Mouse (Mus musculus) liver, embryonic 12.5 days (tissue): ENCODE data around the gene Abca13. TPM values are rescaled to one million over a fixed set of nuclear protein-coding genes. Genes with fewer than 3 reads are reported as not detected.
"Not testable (repeated sequence)": the region's sequence is repeated elsewhere in the genome, so short reads cannot be mapped to it uniquely, and the experiment has no call there.

ENCODE experiments used
- ATAC-seq: fragments of 200-750 bp; cut with Nextera tagmentation; 2 replicates; pipeline ENCODE4 v1.8.0; 2017; ENCODE audit warnings: moderate number of reproducible peaks, mild to moderate bottlenecking, moderate library complexity
- H3K27ac ChIP-seq: fragments of 300-500 bp; sonication (generic); 2 replicates; pipeline ENCODE4 v1.5.1; 2016; ENCODE audit warnings: mild to moderate bottlenecking
- H3K27me3 ChIP-seq: fragments of 300-500 bp; sonication (generic); replicated peaks from 2 replicates; pipeline ENCODE4 v1.6.1; 2016; ENCODE audit warnings: mild to moderate bottlenecking, moderate library complexity
- H3K36me3 ChIP-seq: fragments of 300-500 bp; sonication (generic); 2 replicates; pipeline ENCODE4 v1.6.1; 2016; ENCODE audit warnings: mild to moderate bottlenecking, moderate library complexity
- H3K4me1 ChIP-seq: fragments of 300-500 bp; sonication (generic); 2 replicates; pipeline ENCODE4 v1.6.1; 2016
- H3K4me2 ChIP-seq: fragments of 300-500 bp; sonication (generic); 2 replicates; pipeline ENCODE4 v1.6.1; 2016; ENCODE audit warnings: mild to moderate bottlenecking, moderate library complexity
- H3K4me3 ChIP-seq: fragments of 300-500 bp; sonication (generic); 2 replicates; pipeline ENCODE4 v1.5.1; 2016; ENCODE audit warnings: mild to moderate bottlenecking, moderate library complexity
- H3K9ac ChIP-seq: fragments of 300-500 bp; sonication (generic); 2 replicates; pipeline ENCODE4 v1.6.1; 2016; ENCODE audit warnings: mild to moderate bottlenecking, moderate library complexity
- H3K9me3 ChIP-seq: fragments of 300-500 bp; sonication (generic); replicated peaks from 2 replicates; pipeline ENCODE4 v1.6.1; 2016; ENCODE audit warnings: mild to moderate bottlenecking, moderate library complexity
- WGBS: fragments of 180-500 bp; shearing (Covaris S2); methylation state at CpG from one replicate; pipeline ENCODE4 v1.1.7; 2016; ENCODE audit not compliant: insufficient replicate concordance; 5-methylcytosine and 5-hydroxymethylcytosine counted together
- polyA plus RNA-seq: library from polyadenylated mRNA; unstranded; fragments of >200 nt; fragmentation: Nextera tagmentation; extraction: Ambion mirVana; gene quantifications from 2 replicates; pipeline ENCODE4 v1.2.1, GENCODE M21; 2016

Abca13 gene
- polyA plus RNA-seq, 1 experiment from 2014 or later: 0.04 TPM

DNA sequence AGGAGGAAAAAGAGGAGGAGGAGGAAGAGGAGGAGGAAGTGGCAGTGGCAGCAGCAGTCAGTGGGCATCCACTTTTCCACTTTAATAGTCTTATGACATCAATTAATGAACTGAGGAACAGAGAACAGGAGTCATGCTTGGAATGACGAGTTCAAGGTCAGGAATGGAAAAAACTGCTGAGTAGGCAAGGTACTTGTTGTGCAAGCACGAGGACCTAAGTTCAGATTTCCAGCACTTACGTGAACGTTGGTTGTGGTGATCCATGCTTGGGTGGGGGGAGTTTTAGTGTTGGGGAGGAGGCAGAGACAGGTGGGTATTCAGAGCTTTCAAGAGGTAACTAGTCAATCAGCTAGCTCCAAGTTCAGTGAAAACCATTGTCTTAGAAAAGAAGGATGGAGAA, 113.7 kb downstream of the Abca13 start:
- Histone ChIP-seq H3K4me3 (no peak overlapping the region), H3K27ac (no peak overlapping the region), H3K4me2 (no peak overlapping the region), H3K27me3 (no peaks in the 10 kb centered on the region), H3K4me1 (no peaks in the 10 kb centered on the region), H3K9ac (no peak overlapping the region), H3K36me3 (no peaks in the 10 kb centered on the region), H3K9me3 (no peaks in the 10 kb centered on the region)
- no peak for ATAC-seq
- WGBS: 64% methylated on average over 4 of the region's 4 CpGs

DNA sequence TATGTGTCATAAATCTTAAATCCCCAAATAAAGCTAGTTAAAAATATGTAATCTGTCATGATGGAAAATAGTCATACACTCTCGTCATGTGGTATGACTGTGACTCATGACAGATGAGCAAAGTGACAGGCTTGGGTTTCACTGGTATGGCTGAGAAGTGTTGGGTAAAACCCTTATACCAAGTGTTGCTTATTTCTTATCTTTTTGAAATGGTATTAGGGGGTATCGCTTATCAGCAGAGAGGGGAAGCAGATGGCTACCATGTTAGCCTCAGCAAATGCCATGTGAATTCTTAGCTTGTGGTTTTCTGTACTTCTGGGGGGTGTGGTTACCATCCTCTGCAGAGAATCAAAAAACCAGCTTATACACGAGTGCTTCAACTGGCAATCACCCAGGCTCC, 124.8 kb downstream of the Abca13 start:
- no peak overlapping the region for H3K9ac ChIP-seq
- no peaks in the 10 kb centered on the region for H3K4me1 ChIP-seq
- no peaks in the 10 kb centered on the region for H3K27me3 ChIP-seq
- no peak overlapping the region for H3K4me3 ChIP-seq
- H3K27ac ChIP-seq: no peak overlapping the region
- H3K36me3 ChIP-seq: no peaks in the 10 kb centered on the region
- no peaks in the 10 kb centered on the region for H3K9me3 ChIP-seq
- WGBS: 18% methylated on average over 3 of the region's 3 CpGs
- no peak overlapping the region for H3K4me2 ChIP-seq
- peak; percentile 18; the same call in 1 of the 2 replicates for ATAC-seq

DNA sequence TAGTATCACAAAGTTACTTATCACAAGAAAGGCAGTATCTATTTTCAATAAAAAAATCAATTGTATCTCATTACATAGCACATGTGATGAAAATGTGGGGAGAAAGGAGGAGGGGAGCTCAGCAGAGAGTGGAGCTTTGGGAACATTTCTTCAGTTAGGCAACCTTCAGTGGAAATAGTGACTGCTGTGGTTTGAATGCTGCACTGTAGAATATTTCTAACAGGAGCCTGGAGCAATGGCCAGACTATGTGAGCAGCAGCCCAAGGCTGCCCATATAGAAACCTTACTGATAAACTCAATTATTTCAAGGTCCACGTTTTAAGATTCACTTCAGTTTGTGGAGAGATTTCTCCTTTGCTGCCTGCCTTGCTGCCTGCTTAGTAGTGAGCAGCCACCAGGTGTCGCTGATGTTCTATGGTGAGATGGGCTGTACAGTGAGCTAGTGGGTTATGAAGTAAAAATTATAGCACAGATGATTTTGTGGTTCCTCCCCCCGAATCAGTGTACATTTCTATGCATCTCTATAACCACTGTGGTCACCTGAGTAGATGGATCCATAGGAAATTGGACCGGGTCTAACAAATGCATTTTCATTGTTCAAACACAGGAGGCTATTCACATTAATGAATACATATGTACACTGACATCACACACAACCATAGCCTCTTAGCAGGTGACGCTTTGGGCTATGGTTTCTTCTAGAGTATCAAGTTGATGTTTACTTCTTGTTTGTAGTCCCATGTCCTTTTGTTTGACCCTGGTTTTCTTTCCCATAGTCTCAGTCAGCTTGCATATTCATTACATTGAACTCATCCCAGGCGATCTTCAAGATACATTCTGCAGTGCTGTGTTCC, 125.6 kb downstream of the Abca13 start:
- Histone ChIP-seq H3K36me3 (no peaks in the 10 kb centered on the region), H3K4me3 (no peak overlapping the region), H3K27ac (no peak overlapping the region), H3K9me3 (no peaks in the 10 kb centered on the region), H3K4me2 (no peak overlapping the region), H3K27me3 (no peaks in the 10 kb centered on the region), H3K4me1 (no peaks in the 10 kb centered on the region), H3K9ac (no peak overlapping the region)
- ATAC-seq: no peak
- WGBS: 20% methylated on average over 6 of the region's 6 CpGs

DNA sequence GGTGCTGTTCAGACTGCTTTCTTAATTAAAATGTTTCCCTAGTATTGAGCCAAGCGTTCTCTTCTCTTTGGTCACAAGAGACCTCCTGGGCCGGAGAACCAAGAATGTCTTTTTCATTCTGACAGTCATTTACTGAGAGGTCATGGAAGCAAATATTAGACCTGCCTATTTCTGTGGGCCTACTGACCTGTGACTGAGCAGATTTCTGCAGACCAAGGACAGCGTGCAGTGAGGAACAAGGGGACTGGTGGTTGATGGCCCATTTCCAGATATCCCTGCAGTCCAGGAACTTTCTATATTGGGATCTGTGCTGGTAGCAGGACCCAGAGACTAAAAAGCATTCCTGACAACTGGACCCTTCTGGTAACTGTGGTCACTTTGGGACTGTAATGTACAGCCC, 146.4 kb downstream of the Abca13 start:
- H3K4me2 ChIP-seq: no peak overlapping the region
- ATAC-seq: no peak
- H3K4me3 ChIP-seq: no peak overlapping the region
- WGBS: 63% methylated on average over 3 of the region's 3 CpGs
- H3K36me3 ChIP-seq: no peaks in the 10 kb centered on the region
- no peaks in the 10 kb centered on the region for H3K9me3 ChIP-seq
- no peaks in the 10 kb centered on the region for H3K4me1 ChIP-seq
- no peak overlapping the region for H3K27ac ChIP-seq
- H3K9ac ChIP-seq: no peak overlapping the region
- H3K27me3 ChIP-seq: no peaks in the 10 kb centered on the region

DNA sequence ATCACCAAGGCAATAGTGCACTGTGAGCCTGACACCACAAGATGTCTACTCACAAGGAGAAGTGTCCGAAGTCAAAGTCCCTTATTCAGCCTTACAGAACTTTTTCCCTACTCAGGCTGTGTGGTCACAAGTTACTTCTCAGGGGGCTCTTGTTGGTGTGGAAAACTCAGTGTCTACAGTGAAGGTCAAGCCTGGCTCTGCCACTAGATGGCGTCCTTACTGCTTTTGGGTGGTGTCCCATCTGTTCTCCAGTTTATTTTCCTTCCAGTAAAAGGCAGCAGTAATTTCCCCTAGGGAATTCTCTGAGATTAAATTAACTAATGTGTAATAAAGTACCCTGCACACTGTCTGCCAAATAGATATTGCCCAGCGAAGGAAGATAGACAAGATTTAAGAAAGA, 156.0 kb downstream of the Abca13 start:
- H3K9ac ChIP-seq: no peak overlapping the region
- 33% methylated on average over 3 of the region's 3 CpGs for WGBS
- no peaks in the 10 kb centered on the region for H3K36me3 ChIP-seq
- H3K27ac ChIP-seq: no peak overlapping the region
- no peak overlapping the region for H3K4me2 ChIP-seq
- no peak overlapping the region for H3K4me3 ChIP-seq
- H3K9me3 ChIP-seq: no peaks in the 10 kb centered on the region
- H3K4me1 ChIP-seq: no peaks in the 10 kb centered on the region
- H3K27me3 ChIP-seq: no peaks in the 10 kb centered on the region
- ATAC-seq: no peak

DNA sequence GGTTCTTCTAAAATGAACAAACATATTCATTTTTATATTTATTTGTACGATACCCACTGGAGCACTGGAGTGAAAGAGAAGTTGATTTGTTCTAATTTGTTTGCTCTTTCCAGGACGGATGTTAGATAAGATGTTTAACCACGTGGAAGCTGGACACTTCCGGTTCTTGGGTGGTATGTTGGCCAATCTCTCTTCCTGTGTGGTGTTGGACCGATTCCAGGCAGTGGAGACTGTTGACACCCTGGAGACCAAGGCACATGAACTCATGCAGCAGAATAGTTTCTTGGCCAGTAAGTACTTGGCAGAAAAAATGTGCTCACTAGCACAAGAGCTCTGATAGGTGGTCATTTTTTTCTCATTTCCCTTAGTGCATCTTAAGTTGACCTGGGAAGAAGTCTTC, 181.4 kb downstream of the Abca13 start:
- no peak overlapping the region for H3K4me2 ChIP-seq
- no peak overlapping the region for H3K27ac ChIP-seq
- H3K4me3 ChIP-seq: no peak overlapping the region
- H3K27me3 ChIP-seq: no peaks in the 10 kb centered on the region
- no peaks in the 10 kb centered on the region for H3K9me3 ChIP-seq
- H3K36me3 ChIP-seq: no peaks in the 10 kb centered on the region
- no peak for ATAC-seq
- no peak overlapping the region for H3K9ac ChIP-seq
- H3K4me1 ChIP-seq: no peaks in the 10 kb centered on the region
- WGBS: 16% methylated on average over 5 of the region's 5 CpGs

DNA sequence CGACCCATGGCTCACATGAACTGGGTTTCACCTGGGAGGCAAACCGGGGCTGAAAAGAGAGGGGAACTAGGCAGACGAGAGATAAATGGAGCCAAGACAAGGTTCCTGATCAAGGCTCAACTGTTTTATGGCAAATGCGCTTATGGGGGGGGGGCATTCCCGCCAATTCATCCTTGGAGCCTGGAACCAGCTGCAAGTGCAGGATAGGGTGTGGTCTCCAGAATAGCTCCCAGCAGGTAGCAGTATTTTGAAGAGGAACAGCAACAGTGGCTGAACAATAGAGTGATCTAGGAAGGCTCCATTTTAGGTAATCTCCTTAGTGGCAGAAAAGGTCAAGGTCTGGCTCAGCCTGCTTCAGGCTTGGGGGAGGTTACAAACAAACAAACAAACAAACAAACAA, 182.7 kb downstream of the Abca13 start:
- not testable (repeated sequence) for H3K4me1 ChIP-seq, ATAC-seq, H3K27me3 ChIP-seq, H3K4me3 ChIP-seq, H3K36me3 ChIP-seq, H3K4me2 ChIP-seq, H3K9me3 ChIP-seq, H3K27ac ChIP-seq, H3K9ac ChIP-seq
- 62% methylated on average over 5 of the region's 5 CpGs for WGBS

DNA sequence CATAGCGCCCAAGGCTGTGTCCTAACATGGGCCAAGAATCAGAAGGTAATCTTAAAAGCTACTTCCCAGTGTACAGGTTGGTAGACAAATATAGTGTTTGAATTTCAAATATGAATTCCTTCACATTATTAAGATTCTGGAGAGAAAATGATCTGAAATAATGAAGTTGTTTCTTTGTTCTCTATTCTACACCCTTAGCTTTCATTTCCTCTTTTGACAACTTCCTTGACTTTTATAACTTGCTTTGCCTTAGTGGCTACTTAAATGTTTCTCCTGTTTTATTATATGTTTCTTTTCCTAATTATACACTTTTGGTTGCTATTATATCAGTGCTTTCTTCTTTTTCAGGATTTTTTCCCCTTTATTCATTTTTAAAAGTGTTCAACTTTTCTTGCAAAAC, 196.8 kb downstream of the Abca13 start:
- Histone ChIP-seq H3K9me3 (no peaks in the 10 kb centered on the region), H3K9ac (no peak overlapping the region), H3K36me3 (no peaks in the 10 kb centered on the region), H3K4me1 (no peaks in the 10 kb centered on the region), H3K4me3 (no peak overlapping the region), H3K27ac (no peak overlapping the region), H3K27me3 (no peaks in the 10 kb centered on the region), H3K4me2 (no peak overlapping the region)
- 64% methylated on average over 1 of the region's 1 CpGs for WGBS
- no peak for ATAC-seq

DNA sequence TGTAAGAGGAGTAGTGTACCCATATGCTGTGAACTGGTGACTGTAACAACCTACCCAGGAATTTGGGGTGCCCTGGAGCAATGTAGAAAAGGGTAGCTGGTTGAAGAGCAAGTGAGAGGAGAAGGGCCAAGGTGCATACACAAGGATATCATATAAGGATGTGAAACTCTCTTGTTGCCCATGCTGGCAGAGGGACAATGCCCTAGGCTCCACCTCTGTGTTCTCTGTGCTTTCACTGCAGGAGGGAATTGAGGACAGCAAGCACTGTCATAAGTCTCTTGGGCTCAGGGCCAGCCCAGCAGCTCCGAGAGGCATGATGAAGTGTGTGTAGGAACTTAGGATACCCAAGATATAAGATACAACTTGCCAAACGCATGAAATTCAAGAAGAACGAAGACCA, 225.2 kb downstream of the Abca13 start:
- no peaks in the 10 kb centered on the region for H3K9me3 ChIP-seq
- no peaks in the 10 kb centered on the region for H3K27me3 ChIP-seq
- 59% methylated on average over 3 of the region's 3 CpGs for WGBS
- no peak overlapping the region for H3K4me3 ChIP-seq
- H3K4me1 ChIP-seq: no peaks in the 10 kb centered on the region
- no peak overlapping the region for H3K4me2 ChIP-seq
- no peaks in the 10 kb centered on the region for H3K36me3 ChIP-seq
- H3K27ac ChIP-seq: no peak overlapping the region
- no peak overlapping the region for H3K9ac ChIP-seq
- no peak for ATAC-seq

DNA sequence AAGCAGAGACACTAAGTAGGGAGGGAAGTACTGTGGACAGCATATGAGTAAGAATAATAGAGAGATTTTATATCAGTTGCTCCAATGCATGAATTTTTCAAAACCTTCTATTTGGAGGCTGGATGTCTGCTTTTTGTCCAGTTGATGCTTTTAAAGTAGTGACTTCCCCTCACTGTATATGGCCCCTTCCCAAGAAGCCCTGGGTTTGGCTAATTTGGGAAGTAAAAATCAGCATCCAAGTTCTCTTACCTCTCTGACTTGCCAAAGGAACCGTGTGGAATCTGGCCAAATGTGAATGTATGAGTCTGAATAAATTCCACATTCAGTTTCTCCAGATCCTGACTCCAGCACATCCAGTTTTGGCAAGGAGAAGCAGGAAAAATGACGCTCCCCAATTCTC, 228.5 kb downstream of the Abca13 start:
- H3K36me3 ChIP-seq: no peaks in the 10 kb centered on the region
- no peaks in the 10 kb centered on the region for H3K4me1 ChIP-seq
- no peak overlapping the region for H3K4me2 ChIP-seq
- H3K9me3 ChIP-seq: no peaks in the 10 kb centered on the region
- H3K27ac ChIP-seq: no peak overlapping the region
- no peak overlapping the region for H3K9ac ChIP-seq
- no peak overlapping the region for H3K4me3 ChIP-seq
- WGBS: 19% methylated on average over 2 of the region's 2 CpGs
- ATAC-seq: no peak
- no peaks in the 10 kb centered on the region for H3K27me3 ChIP-seq

DNA sequence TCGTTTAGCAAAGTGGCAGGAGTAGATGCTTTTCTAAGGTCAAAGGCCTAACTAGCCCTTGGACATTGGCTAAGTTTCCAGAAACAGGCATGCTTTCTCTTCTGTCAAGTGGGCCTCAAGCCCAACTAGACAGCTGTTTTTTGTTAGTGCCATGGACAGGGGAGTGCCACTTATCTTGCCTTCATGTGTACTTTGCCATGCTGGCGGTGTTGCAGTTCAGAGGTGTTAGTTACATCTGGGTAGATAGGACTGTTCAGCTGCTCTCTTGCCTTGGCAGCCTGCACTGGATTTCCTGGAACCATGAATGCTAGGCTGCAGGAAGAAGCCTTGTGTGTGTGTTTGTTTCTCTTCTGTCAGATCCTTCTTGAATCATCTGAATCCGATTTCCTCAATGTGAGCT, 235.7 kb downstream of the Abca13 start:
- no peak overlapping the region for H3K4me2 ChIP-seq
- no peaks in the 10 kb centered on the region for H3K4me1 ChIP-seq
- no peak overlapping the region for H3K9ac ChIP-seq
- H3K27me3 ChIP-seq: no peaks in the 10 kb centered on the region
- H3K27ac ChIP-seq: no peak overlapping the region
- WGBS: 54% methylated on average over 3 of the region's 3 CpGs
- no peak for ATAC-seq
- H3K9me3 ChIP-seq: no peaks in the 10 kb centered on the region
- H3K4me3 ChIP-seq: no peak overlapping the region
- no peaks in the 10 kb centered on the region for H3K36me3 ChIP-seq

DNA sequence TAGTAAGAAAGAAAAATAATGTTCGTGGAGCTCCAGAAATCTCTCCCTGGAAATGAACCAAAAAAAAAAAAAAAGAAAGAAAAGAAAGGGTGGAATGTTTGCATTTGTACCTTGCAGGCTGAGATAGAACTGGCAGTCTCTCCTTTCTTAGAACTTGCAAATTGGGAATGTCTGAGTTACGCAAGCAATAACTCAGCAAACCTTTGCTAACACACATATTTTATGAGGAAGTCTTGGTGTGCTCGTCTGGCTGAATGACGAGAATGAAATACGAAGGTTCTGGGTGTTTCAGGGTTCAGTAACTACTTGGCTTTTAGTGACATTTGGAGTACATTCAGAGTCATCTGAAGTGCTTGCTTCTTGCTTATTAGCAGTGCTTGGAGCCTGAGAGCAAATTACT, 241.1 kb downstream of the Abca13 start:
- Histone ChIP-seq H3K4me3 (no peak overlapping the region), H3K27me3 (no peaks in the 10 kb centered on the region), H3K4me2 (no peak overlapping the region), H3K36me3 (no peaks in the 10 kb centered on the region), H3K9ac (no peak overlapping the region), H3K4me1 (no peaks in the 10 kb centered on the region), H3K27ac (no peak overlapping the region), H3K9me3 (no peaks in the 10 kb centered on the region)
- no peak for ATAC-seq
- 65% methylated on average over 5 of the region's 5 CpGs for WGBS

DNA sequence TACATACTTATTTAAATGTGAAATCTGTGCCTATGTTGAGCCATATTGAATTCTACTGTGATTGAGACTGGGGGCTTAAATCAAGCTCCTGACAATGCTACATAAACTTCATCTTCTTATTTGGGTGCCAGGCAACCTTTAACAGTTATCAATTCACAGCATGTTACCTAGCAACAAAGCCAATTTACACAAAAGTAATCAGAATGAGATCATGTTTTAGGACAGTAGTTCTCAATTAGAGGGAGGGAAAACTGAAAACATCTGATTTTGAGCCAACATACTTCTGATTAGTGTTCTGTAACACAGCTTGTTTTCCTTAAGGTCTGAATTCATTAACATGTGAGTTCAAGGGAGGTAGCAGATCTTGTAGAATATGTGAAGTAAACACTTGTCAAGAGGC, 244.9 kb downstream of the Abca13 start:
- H3K36me3 ChIP-seq: no peaks in the 10 kb centered on the region
- H3K9ac ChIP-seq: no peak overlapping the region
- H3K9me3 ChIP-seq: no peaks in the 10 kb centered on the region
- H3K27me3 ChIP-seq: no peaks in the 10 kb centered on the region
- ATAC-seq: no peak
- no peak overlapping the region for H3K4me2 ChIP-seq
- no peak overlapping the region for H3K4me3 ChIP-seq
- no peaks in the 10 kb centered on the region for H3K4me1 ChIP-seq
- no peak overlapping the region for H3K27ac ChIP-seq
